Mouse (Mus musculus) lung, embryonic 15.5 days (tissue): Measurements from ENCODE around the gene Haghl. TPM values are rescaled to one million over a fixed set of nuclear protein-coding genes. Genes with fewer than 3 reads are reported as not detected.
"Not testable (repeated sequence)": the region's sequence is repeated elsewhere in the genome, so short reads cannot be mapped to it uniquely, and the experiment has no call there.

Experiments
- ATAC-seq: fragments of 200-750 bp; cut with Nextera tagmentation; 2 replicates; pipeline ENCODE4 v1.8.0; 2017; ENCODE audit warnings: moderate number of reproducible peaks, borderline replicate concordance; ENCODE audit not compliant: low FRiP score, low TSS enrichment; ENCODE audit errors: extremely low read depth
- H3K27ac ChIP-seq: fragments of 300-500 bp; sonication (generic); 2 replicates; pipeline ENCODE4 v1.5.1; 2015; ENCODE audit warnings: moderate library complexity, mild to moderate bottlenecking, inconsistent platforms
- H3K27me3 ChIP-seq: fragments of 300-500 bp; sonication (generic); 2 replicates; pipeline ENCODE4 v1.6.1; 2015; ENCODE audit warnings: inconsistent platforms
- H3K36me3 ChIP-seq: fragments of 300-500 bp; sonication (generic); 2 replicates; pipeline ENCODE4 v1.6.1; 2015; ENCODE audit warnings: inconsistent platforms
- H3K4me1 ChIP-seq: fragments of 300-500 bp; sonication (generic); 2 replicates; pipeline ENCODE4 v1.6.1; 2015; ENCODE audit warnings: inconsistent platforms
- H3K4me2 ChIP-seq: fragments of 300-500 bp; sonication (generic); 2 replicates; pipeline ENCODE4 v1.6.1; 2015; ENCODE audit warnings: inconsistent platforms, mild to moderate bottlenecking, moderate library complexity
- H3K4me3 ChIP-seq: fragments of 300-500 bp; sonication (generic); 2 replicates; pipeline ENCODE4 v1.5.1; 2015; ENCODE audit warnings: mild to moderate bottlenecking, inconsistent platforms
- H3K9ac ChIP-seq: fragments of 300-500 bp; sonication (generic); 2 replicates; pipeline ENCODE4 v1.6.1; 2015; ENCODE audit warnings: inconsistent platforms
- H3K9me3 ChIP-seq: fragments of 300-500 bp; sonication (generic); 2 replicates; pipeline ENCODE4 v1.6.1; 2016; ENCODE audit warnings: inconsistent platforms
- WGBS: fragments of 180-500 bp; shearing (Covaris S2); methylation state at CpG from one replicate; pipeline ENCODE4 v1.1.7; 2015; 5-methylcytosine and 5-hydroxymethylcytosine counted together
- polyA plus RNA-seq: library from polyadenylated mRNA; unstranded; fragments of >200 nt; fragmentation: Nextera tagmentation; extraction: Ambion mirVana; gene quantifications from 2 replicates; pipeline ENCODE4 v1.2.1, GENCODE M21; 2015

Gene Haghl
- polyA plus RNA-seq, 1 experiment from 2014 or later = 59.9 TPM

DNA sequence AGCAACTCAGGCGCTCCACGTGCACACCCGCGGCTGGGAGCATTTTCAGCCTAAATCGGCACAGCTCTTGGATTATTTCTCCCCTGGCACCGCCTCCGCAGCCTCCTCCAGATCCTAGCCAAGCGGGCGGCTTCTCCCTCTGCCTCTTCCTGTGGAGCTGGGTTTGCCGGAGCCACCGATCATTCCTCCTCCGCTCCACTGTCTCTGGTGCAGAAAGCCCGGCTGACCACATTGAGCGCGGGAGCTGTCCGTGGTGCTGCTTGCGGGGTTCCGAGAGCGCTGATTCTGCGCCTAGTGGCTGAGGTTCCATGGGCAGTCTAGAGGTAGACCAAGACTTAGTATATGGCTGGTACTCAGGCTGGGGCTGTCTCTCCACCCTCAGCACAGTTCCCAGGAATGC lies 28.0 kb upstream of the Haghl start:
- no peak overlapping the region for H3K4me3 ChIP-seq
- no peak overlapping the region for H3K9ac ChIP-seq
- WGBS = 3% methylated on average over 20 of the region's 20 CpGs
- no peaks in the 10 kb centered on the region for H3K36me3 ChIP-seq
- peaks cover 58% of the 10 kb centered on the region for H3K27me3 ChIP-seq
- H3K4me2 ChIP-seq = no peak overlapping the region
- no peak for ATAC-seq
- H3K4me1 ChIP-seq = peaks cover 16% of the 10 kb centered on the region
- H3K27ac ChIP-seq = no peak overlapping the region
- no peaks in the 10 kb centered on the region for H3K9me3 ChIP-seq

DNA sequence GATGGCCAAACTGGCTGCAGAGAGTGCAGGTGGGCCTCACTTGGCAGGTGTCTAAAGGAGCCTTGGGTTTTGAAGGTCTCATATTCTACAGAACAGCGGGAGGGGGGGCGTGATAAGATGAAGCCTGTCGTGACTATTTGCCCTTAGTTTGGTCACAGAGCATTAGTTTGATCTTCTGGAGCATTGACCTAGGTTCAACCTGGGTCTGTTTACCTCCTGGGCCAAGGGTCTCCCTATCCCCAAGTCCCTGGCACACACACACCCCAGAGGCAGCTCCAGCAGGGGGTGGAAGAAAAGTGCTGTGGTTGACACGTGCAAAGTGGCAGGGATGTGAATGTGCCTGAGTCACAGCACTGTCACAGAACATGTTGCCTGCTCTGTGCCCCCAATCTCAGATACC lies 25.4 kb upstream of the Haghl start:
- no peak overlapping the region for H3K9ac ChIP-seq
- ATAC-seq = no peak
- no peak overlapping the region for H3K4me3 ChIP-seq
- peaks cover 54% of the 10 kb centered on the region for H3K27me3 ChIP-seq
- H3K36me3 ChIP-seq = no peaks in the 10 kb centered on the region
- no peak overlapping the region for H3K27ac ChIP-seq
- no peaks in the 10 kb centered on the region for H3K9me3 ChIP-seq
- H3K4me2 ChIP-seq = no peak overlapping the region
- peaks cover 16% of the 10 kb centered on the region for H3K4me1 ChIP-seq
- WGBS = 65% methylated on average over 4 of the region's 4 CpGs

DNA sequence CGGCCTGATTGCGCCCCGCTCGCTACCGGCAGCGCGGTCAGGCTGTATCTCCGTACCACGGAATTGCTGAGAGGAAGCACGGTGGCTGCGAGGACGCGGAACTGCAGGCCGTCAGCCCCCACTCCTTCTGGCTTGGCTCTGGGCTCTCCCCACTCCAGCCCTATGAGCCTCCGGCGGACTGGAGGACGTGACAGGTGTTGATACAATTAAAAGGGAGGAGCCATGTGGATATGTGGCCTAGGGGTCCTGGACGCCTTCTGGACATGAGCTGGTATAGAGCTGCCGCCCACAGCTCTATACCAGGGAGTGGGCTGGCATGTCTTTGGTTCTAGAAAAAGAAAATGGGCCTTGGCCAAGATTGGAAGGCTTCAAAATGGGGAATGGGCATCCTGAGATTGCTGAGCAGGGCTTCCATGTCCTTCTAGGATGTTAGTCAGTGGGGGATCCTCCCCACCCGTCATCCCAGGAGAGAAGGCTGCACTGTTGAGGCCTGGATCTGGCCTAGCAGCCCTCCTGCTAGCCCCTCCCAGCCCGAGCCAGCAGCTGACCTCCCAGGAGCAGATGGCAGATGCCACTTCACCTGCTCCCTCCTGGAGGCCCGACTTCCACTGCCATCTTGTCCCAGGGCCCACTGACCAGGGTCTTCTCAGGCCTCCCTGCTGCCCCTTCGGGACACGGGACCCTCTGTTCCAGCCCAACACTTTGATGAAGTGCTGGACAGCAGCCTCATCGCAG lies 24.3 kb upstream of the Haghl start:
- no peak overlapping the region for H3K27ac ChIP-seq
- 7% methylated on average over 25 of the region's 25 CpGs for WGBS
- no peak for ATAC-seq
- peak overlapping the region; percentile 94 for H3K4me2 ChIP-seq
- no peaks in the 10 kb centered on the region for H3K36me3 ChIP-seq
- H3K4me1 ChIP-seq = peaks cover 16% of the 10 kb centered on the region
- peaks cover 54% of the 10 kb centered on the region for H3K27me3 ChIP-seq
- H3K9me3 ChIP-seq = no peaks in the 10 kb centered on the region
- peak overlapping the region; percentile 33 for H3K9ac ChIP-seq
- H3K4me3 ChIP-seq = peak overlapping the region; percentile 52

DNA sequence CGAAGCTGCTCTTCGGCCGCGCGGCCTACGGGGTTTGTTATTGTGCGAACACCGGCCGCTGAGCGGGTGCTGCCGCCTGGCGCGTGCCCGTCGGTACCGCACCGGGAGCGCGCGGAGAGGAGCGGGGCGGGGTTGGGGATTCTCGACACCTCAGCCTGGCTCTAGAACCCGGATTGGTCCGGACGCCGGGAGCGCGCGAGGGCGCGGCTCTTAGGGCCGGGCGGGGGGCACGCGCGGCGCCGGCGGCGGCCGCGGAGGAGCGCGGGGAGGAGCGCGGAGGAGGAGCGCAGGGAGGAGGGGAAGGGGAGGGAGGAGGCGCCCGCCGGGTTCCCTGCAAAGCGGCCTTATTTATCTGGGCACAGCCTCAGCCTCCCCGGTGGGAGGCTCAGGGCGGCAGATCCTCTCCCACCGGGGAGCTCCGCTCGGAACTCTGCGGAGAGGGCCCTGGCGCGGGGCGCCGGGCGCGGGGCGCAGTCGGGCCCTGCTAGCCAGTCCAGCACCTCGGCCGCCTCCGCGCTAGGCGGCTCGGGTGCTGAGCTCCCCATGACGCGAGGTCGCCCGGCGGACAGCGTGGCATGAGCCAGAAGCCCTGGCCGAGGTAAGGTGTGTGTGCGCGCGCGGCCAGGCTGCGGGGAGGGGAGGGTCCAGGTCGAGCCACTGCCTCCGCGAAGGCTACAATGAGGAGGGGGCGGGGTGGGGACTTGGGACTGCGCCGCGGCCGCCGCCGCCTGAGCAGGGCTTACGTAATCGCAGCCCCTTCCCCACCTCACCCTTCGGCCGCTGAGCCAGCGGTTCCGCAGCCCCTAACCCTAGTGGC lies 23.5 kb upstream of the Haghl start, which contains the start of gene Fbxl16:
TSS of gene Fbxl16 (plus strand) at position 297 of the 817 bp plus-strand sequence.
- WGBS = under 1% methylated on average over 72 of the region's 100 CpGs
- H3K27me3 ChIP-seq = peaks cover 54% of the 10 kb centered on the region
- H3K27ac ChIP-seq = no peak within 1 kb of the TSS

DNA sequence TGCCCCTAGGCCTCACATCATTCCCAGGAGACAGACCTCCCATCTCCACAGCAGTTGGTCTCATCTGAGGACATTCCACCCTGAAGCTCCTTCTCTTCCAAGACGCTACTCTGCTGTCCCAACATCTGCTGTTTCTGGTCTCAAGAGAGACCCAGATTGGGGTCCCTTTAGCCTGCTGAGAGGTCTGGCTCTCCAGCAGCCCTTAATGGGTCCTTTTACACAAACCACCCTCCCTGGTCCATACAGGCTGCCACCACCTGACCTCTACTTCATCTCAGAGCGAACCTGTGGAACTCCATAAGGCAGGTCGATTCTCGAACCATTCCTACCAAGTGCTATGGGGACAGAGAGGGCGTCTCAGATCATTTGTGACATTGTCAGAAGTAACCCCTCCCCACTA lies 22.6 kb upstream of the Haghl start:
- no peak overlapping the region for H3K9ac ChIP-seq
- peaks cover 50% of the 10 kb centered on the region for H3K27me3 ChIP-seq
- H3K4me2 ChIP-seq = peak overlapping the region; percentile 94
- WGBS = 32% methylated on average over 5 of the region's 5 CpGs
- H3K4me1 ChIP-seq = peaks cover 16% of the 10 kb centered on the region
- no peak for ATAC-seq
- no peaks in the 10 kb centered on the region for H3K36me3 ChIP-seq
- no peak overlapping the region; the same call in 1 of the 2 replicates for H3K4me3 ChIP-seq
- no peaks in the 10 kb centered on the region for H3K9me3 ChIP-seq
- no peak overlapping the region for H3K27ac ChIP-seq

More for the DNA sequence above, 23.5 kb upstream of the Haghl start, which contains the start of gene Fbxl16:
- no peaks in the 10 kb centered on the region for H3K36me3 ChIP-seq
- ATAC-seq = peak; percentile 66
- H3K4me2 ChIP-seq = peak within 1 kb of the TSS; percentile 94
- H3K4me3 ChIP-seq = peak within 1 kb of the TSS; percentile 52
- H3K9ac ChIP-seq = peak within 1 kb of the TSS; percentile 33
- H3K9me3 ChIP-seq = no peaks in the 10 kb centered on the region
- peaks cover 16% of the 10 kb centered on the region for H3K4me1 ChIP-seq

DNA sequence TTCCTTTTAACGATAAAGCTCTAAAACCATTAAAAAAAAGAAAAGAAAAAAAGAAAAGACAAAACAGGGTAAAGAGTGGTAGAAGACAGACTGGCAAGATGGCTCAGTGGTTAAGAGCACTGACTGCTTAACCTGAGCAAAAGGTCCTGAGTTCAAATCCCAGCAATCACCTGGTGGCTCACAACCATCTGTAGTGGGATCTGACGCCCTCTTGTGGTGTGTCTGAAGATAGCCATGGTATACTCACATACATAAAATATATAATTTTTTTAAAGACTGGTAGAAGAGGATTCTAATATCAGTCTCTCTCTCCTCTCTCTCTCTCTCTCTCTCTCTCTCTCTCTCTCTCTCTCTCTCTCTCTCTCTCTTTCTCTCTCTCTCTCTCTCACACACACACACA lies 22.0 kb upstream of the Haghl start:
- not testable (repeated sequence) for H3K27ac ChIP-seq, H3K4me2 ChIP-seq, H3K9ac ChIP-seq, H3K4me3 ChIP-seq, H3K9me3 ChIP-seq, H3K36me3 ChIP-seq, ATAC-seq
- WGBS = 31% methylated on average over 2 of the region's 2 CpGs
- H3K4me1 ChIP-seq = peaks cover 16% of the 10 kb centered on the region
- peaks cover 46% of the 10 kb centered on the region for H3K27me3 ChIP-seq

DNA sequence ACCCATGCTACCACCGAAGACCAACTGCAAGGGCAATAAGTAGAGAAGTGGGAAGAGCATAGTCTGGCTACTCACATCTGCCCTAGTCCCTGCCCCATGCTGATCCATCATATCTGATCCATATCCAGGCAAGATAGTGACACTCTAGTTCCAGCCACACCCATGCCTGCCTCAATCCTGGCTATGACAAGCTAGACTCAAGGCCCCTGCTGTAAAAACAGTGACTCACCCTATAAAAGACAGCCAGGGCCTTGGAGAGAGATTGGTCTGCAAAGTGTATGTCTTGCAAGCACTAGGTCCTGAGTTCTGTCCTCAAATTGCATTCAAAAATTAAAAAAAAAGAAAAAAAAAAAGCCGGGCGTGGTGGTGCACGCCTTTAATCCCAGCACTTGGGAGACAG lies 21.0 kb upstream of the Haghl start:
- no peak overlapping the region for H3K4me3 ChIP-seq
- ATAC-seq = no peak
- H3K4me2 ChIP-seq = no peak overlapping the region
- no peaks in the 10 kb centered on the region for H3K36me3 ChIP-seq
- no peak overlapping the region for H3K9ac ChIP-seq
- H3K27me3 ChIP-seq = peaks cover 37% of the 10 kb centered on the region
- WGBS = 67% methylated on average over 4 of the region's 4 CpGs
- no peaks in the 10 kb centered on the region for H3K9me3 ChIP-seq
- H3K4me1 ChIP-seq = peaks cover 16% of the 10 kb centered on the region
- H3K27ac ChIP-seq = no peak overlapping the region

DNA sequence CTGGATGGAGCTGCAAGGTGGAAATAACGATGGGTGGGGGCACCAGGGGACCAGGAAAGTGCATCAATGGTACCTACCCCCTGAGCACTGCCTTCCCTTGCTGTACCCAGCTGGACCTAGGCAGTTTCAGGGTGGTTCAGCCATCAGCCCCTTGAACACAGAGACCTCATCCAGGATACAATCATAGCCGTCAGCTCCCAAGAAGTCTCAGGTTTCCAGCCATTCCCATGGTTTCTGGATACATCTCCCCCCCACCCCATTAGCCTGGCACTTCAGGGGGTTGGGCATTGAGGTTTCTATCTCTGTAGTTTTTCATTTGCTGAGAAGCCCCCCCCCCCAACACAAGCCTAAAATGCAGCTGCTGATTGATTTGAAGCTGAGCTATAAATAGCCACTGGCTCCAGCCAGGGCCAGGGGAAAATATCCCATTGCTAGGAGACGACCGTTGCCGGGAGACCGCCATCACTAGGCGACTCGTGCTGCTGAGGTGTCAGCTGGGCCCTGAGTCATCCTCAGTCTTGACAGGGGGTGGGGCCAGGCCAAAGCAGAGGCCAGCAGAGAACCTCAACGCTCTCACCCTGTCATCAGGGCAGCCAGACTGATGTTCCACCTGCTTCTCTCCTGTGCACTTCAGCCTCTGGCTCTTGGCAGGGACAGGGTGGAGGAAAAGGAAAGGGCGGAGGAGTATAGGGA lies 17.5 kb upstream of the Haghl start:
- ATAC-seq = no peak
- H3K27ac ChIP-seq = no peak overlapping the region
- no peaks in the 10 kb centered on the region for H3K9me3 ChIP-seq
- WGBS = 9% methylated on average over 10 of the region's 10 CpGs
- H3K4me2 ChIP-seq = no peak overlapping the region
- H3K9ac ChIP-seq = no peak overlapping the region
- H3K27me3 ChIP-seq = peaks cover 2% of the 10 kb centered on the region
- H3K36me3 ChIP-seq = no peaks in the 10 kb centered on the region
- H3K4me1 ChIP-seq = no peaks in the 10 kb centered on the region
- no peak overlapping the region for H3K4me3 ChIP-seq

DNA sequence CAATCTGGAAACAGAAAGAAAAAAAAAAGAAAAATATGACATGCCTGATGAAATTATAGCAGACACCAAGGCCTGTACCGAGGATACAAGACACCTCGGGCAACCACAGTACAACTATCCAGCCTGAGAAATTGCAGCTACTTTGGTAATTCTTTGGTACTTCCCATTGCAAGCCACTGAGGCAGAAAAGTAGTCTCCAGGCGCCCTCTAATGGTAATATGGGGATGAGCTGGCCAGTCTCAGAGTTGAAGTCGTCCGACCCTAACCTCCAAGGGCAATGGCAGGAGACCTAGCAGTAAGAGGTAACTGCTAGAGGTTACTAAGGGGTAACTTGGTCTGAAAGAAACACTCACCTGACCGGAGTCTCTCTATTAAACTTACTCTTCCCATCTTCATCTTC lies 15.6 kb upstream of the Haghl start:
- no peak for ATAC-seq
- no peak overlapping the region for H3K9ac ChIP-seq
- no peak overlapping the region for H3K4me3 ChIP-seq
- H3K36me3 ChIP-seq = no peaks in the 10 kb centered on the region
- WGBS = 8% methylated on average over 6 of the region's 6 CpGs
- no peaks in the 10 kb centered on the region for H3K9me3 ChIP-seq
- H3K27me3 ChIP-seq = no peaks in the 10 kb centered on the region; the same call in 1 of the 2 replicates
- no peak overlapping the region for H3K4me2 ChIP-seq
- no peak overlapping the region for H3K27ac ChIP-seq
- H3K4me1 ChIP-seq = peaks cover 12% of the 10 kb centered on the region

DNA sequence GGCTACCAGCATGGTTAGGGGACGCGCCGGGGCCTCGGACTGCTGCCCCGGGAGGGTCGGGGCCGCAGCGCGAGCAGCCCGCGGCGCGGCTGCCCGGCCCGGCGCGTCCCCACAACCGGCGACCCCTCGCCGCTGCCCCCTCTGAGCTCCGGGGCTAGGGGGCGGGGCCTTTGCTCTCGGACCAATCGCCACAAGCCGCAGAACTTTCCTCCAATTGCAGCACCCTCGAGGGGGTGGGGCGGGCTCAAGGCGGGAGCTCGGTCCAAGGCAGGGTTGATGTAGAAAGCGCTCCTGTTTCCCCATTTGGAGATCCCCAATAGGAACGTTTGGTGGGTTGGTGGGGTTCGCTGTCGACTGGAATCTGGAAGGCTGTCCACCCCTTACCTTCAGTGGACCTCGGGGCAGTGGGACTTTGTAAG lies 11.5 kb upstream of the Haghl start, which contains the start of gene Metrn:
TSS of gene Metrn (minus strand) at position 186 of the 419 bp plus-strand sequence.
- peaks cover 46% of the 10 kb centered on the region for H3K4me1 ChIP-seq
- WGBS = under 1% methylated on average over 35 of the region's 35 CpGs

DNA sequence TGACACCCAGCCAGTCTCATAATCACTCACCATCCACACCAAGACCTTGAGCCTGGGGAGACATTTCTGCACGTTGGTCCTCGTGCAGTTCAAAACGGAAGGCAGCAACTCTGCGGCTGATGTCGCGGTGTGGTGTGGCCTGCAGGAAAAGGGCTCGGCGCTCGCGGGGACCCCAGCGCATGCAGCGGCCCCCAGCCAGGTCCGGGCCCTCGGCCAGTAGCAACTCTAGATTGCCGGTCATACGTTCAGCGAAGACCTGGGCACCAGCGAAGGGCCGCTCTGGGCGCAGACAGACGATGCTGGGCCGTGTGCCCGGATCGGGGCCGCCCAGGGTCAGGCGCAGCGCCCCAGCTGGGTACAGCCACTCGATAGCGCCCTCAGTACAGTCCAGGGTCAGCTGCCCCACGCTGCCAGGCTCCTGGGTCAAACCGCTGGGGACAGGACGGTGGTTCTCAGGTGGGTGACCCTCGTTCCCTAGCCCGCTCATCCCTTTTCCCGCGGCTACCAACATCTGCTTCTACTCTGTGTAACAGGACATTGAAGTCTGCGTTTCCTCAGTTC lies 10.8 kb upstream of the Haghl start:
- no peaks in the 10 kb centered on the region for H3K27me3 ChIP-seq
- peaks cover 49% of the 10 kb centered on the region for H3K4me1 ChIP-seq
- H3K4me2 ChIP-seq = peak overlapping the region; percentile 97
- peak overlapping the region; percentile 82 for H3K4me3 ChIP-seq
- H3K36me3 ChIP-seq = no peaks in the 10 kb centered on the region
- 0 out of 2 replicates have a peak overlapping the region, but pooled peaks have one; percentile 42 for H3K27ac ChIP-seq
- no peak for ATAC-seq
- WGBS = 1% methylated on average over 37 of the region's 37 CpGs
- peak overlapping the region; percentile 70 for H3K9ac ChIP-seq
- no peaks in the 10 kb centered on the region for H3K9me3 ChIP-seq

More for the DNA sequence above, 11.5 kb upstream of the Haghl start, which contains the start of gene Metrn:
- H3K4me2 ChIP-seq = peak within 1 kb of the TSS; percentile 97
- no peaks in the 10 kb centered on the region for H3K27me3 ChIP-seq
- H3K36me3 ChIP-seq = no peaks in the 10 kb centered on the region
- no peaks in the 10 kb centered on the region for H3K9me3 ChIP-seq
- H3K4me3 ChIP-seq = peak within 1 kb of the TSS; percentile 82
- H3K9ac ChIP-seq = peak within 1 kb of the TSS; percentile 70
- H3K27ac ChIP-seq = 0 out of 2 replicates have a peak within 1 kb of the TSS, but pooled peaks have one; percentile 42
- peak; percentile 82 for ATAC-seq
